Mouse (Mus musculus): ENCODE results near the gene Prkag2. TPM values are rescaled to one million over a fixed set of nuclear protein-coding genes. Genes with fewer than 3 reads are reported as not detected.
A peak's percentile ranks its signal among the peaks of the same experiment; 100 is the strongest.

The Prkag2 gene
- polyA plus RNA-seq, 1 experiment from 2014 or later, result 38.3 TPM

- TF ChIP-seq CTCF (IDR thresholded peaks at IDR 0.05; ENCODE audit: low read depth), result no peak
- H3K4me1 ChIP-seq (replicated peaks; ENCODE audit: control insufficient read depth, insufficient read depth, low read length), result no peaks in the 10 kb centered on the region
- no peak overlapping the region for H3K4me3 ChIP-seq (ENCODE audit: low read depth, low read length)
- no peak overlapping the region for H3K27ac ChIP-seq (ENCODE audit: low read depth, low read length)
- ATAC-seq, result no peak
- H3K36me3 ChIP-seq (ENCODE audit: control insufficient read depth, insufficient read depth), result peaks cover 15% of the 10 kb centered on the region; the same call in 1 of the 2 replicates
- WGBS, result 83% methylated on average over 4 of the region's 4 CpGs
- no peaks in the 10 kb centered on the region for H3K9me3 ChIP-seq (ENCODE audit: control insufficient read depth)
- no peaks in the 10 kb centered on the region for H3K27me3 ChIP-seq (replicated peaks; ENCODE audit: control insufficient read depth, insufficient read depth, low read length)
- H3K4me2 ChIP-seq (replicated peaks; ENCODE audit: low read depth), result no peak overlapping the region
- no peak overlapping the region for H3K9ac ChIP-seq (ENCODE audit: low read depth, low read length)
These were observed 196.4 kb downstream of the Prkag2 start for GRCm38 (mm10) chr5:24904001-24904400.

GRCm38 (mm10) chr5:24902835-24903234 is 197.6 kb downstream of the Prkag2 start:
- no peak overlapping the region for H3K9ac ChIP-seq (ENCODE audit: low read depth, low read length)
- H3K27ac ChIP-seq (ENCODE audit: low read depth, low read length), result no peak overlapping the region
- peak; percentile 83 for TF ChIP-seq CTCF (IDR thresholded peaks at IDR 0.05; ENCODE audit: low read depth)
- H3K4me2 ChIP-seq (replicated peaks; ENCODE audit: low read depth), result no peak overlapping the region
- H3K4me1 ChIP-seq (replicated peaks; ENCODE audit: control insufficient read depth, insufficient read depth, low read length), result no peaks in the 10 kb centered on the region
- H3K4me3 ChIP-seq (ENCODE audit: low read depth, low read length), result no peak overlapping the region
- 29% methylated on average over 4 of the region's 4 CpGs for WGBS
- H3K36me3 ChIP-seq (ENCODE audit: control insufficient read depth, insufficient read depth), result peaks cover 15% of the 10 kb centered on the region; the same call in 1 of the 2 replicates
- no peaks in the 10 kb centered on the region for H3K9me3 ChIP-seq (ENCODE audit: control insufficient read depth)
- peak; percentile 43 for ATAC-seq
- H3K27me3 ChIP-seq (replicated peaks; ENCODE audit: control insufficient read depth, insufficient read depth, low read length), result no peaks in the 10 kb centered on the region

GRCm38 (mm10) chr5:24895606-24896005 is 204.8 kb downstream of the Prkag2 start:
- TF ChIP-seq CTCF (IDR thresholded peaks at IDR 0.05; ENCODE audit: low read depth), result no peak
- Histone ChIP-seq H3K9ac (ENCODE audit: low read depth, low read length) (no peak overlapping the region), H3K4me3 (ENCODE audit: low read depth, low read length) (no peak overlapping the region), H3K4me2 (replicated peaks; ENCODE audit: low read depth) (no peak overlapping the region), H3K4me1 (replicated peaks; ENCODE audit: control insufficient read depth, insufficient read depth, low read length) (no peaks in the 10 kb centered on the region), H3K36me3 (ENCODE audit: control insufficient read depth, insufficient read depth) (no peaks in the 10 kb centered on the region), H3K27ac (ENCODE audit: low read depth, low read length) (no peak overlapping the region), H3K27me3 (replicated peaks; ENCODE audit: control insufficient read depth, insufficient read depth, low read length) (no peaks in the 10 kb centered on the region), H3K9me3 (ENCODE audit: control insufficient read depth) (no peaks in the 10 kb centered on the region)
- 94% methylated on average over 4 of the region's 4 CpGs for WGBS
- no peak for ATAC-seq

- 57% methylated on average over 1 of the region's 1 CpGs for WGBS
- H3K36me3 ChIP-seq (ENCODE audit: control insufficient read depth, insufficient read depth), result 0 out of 2 replicates have a peak, but pooled peaks cover 5% of the 10 kb centered on the region
These were observed 205.6 kb downstream of the Prkag2 start for GRCm38 (mm10) chr5:24894814-24895213.

GRCm38 (mm10) chr5:24892461-24892860 is 208.0 kb downstream of the Prkag2 start:
- Histone ChIP-seq H3K36me3 (ENCODE audit: control insufficient read depth, insufficient read depth) (peaks cover 16% of the 10 kb centered on the region; the same call in 1 of the 2 replicates), H3K9me3 (ENCODE audit: control insufficient read depth) (no peaks in the 10 kb centered on the region), H3K4me3 (ENCODE audit: low read depth, low read length) (no peak overlapping the region), H3K4me2 (replicated peaks; ENCODE audit: low read depth) (no peak overlapping the region), H3K9ac (ENCODE audit: low read depth, low read length) (no peak overlapping the region), H3K27ac (ENCODE audit: low read depth, low read length) (no peak overlapping the region), H3K27me3 (replicated peaks; ENCODE audit: control insufficient read depth, insufficient read depth, low read length) (no peaks in the 10 kb centered on the region), H3K4me1 (replicated peaks; ENCODE audit: control insufficient read depth, insufficient read depth, low read length) (no peaks in the 10 kb centered on the region)
- no peak for TF ChIP-seq CTCF (IDR thresholded peaks at IDR 0.05; ENCODE audit: low read depth)
- ATAC-seq, result no peak
- WGBS, result 69% methylated on average over 11 of the region's 11 CpGs

More at GRCm38 (mm10) chr5:24894814-24895213, 205.6 kb downstream of the Prkag2 start:
- Histone ChIP-seq H3K9me3 (ENCODE audit: control insufficient read depth) (no peaks in the 10 kb centered on the region), H3K4me2 (replicated peaks; ENCODE audit: low read depth) (no peak overlapping the region), H3K4me1 (replicated peaks; ENCODE audit: control insufficient read depth, insufficient read depth, low read length) (no peaks in the 10 kb centered on the region), H3K27ac (ENCODE audit: low read depth, low read length) (no peak overlapping the region), H3K27me3 (replicated peaks; ENCODE audit: control insufficient read depth, insufficient read depth, low read length) (no peaks in the 10 kb centered on the region), H3K4me3 (ENCODE audit: low read depth, low read length) (no peak overlapping the region), H3K9ac (ENCODE audit: low read depth, low read length) (no peak overlapping the region)
- no peak for ATAC-seq
- no peak for TF ChIP-seq CTCF (IDR thresholded peaks at IDR 0.05; ENCODE audit: low read depth)

GRCm38 (mm10) chr5:24889860-24890259 is 210.6 kb downstream of the Prkag2 start:
- 75% methylated on average over 9 of the region's 9 CpGs for WGBS
- Histone ChIP-seq H3K4me2 (replicated peaks; ENCODE audit: low read depth) (no peak overlapping the region), H3K36me3 (ENCODE audit: control insufficient read depth, insufficient read depth) (peaks cover 41% of the 10 kb centered on the region), H3K4me3 (ENCODE audit: low read depth, low read length) (no peak overlapping the region), H3K9me3 (ENCODE audit: control insufficient read depth) (no peaks in the 10 kb centered on the region), H3K4me1 (replicated peaks; ENCODE audit: control insufficient read depth, insufficient read depth, low read length) (no peaks in the 10 kb centered on the region), H3K9ac (ENCODE audit: low read depth, low read length) (no peak overlapping the region), H3K27me3 (replicated peaks; ENCODE audit: control insufficient read depth, insufficient read depth, low read length) (no peaks in the 10 kb centered on the region), H3K27ac (ENCODE audit: low read depth, low read length) (no peak overlapping the region)
- ATAC-seq, result no peak
- no peak for TF ChIP-seq CTCF (IDR thresholded peaks at IDR 0.05; ENCODE audit: low read depth)

Measured in intestine, postnatal 0 days (tissue).